Mouse (Mus musculus): Measurements from ENCODE around the gene Tmem150b.
A peak's percentile ranks its signal among the peaks of the same experiment; 100 is the strongest.

Tmem150b gene

GRCm38 (mm10) chr7:4725169-4725568, at the start of gene Tmem150b:
TSS of gene Tmem150b (minus strand) at chr7:4725249.
- no peak for DNase-seq (ENCODE audit: low read depth, low spot score)

GRCm38 (mm10) chr7:4771202-4771601, 46.2 kb upstream of the Tmem150b start, which contains the start of gene Fam71e2:
TSS of gene Fam71e2 (minus strand) at chr7:4771302.
- no peak for DNase-seq (ENCODE audit: low read depth, low spot score)

GRCm38 (mm10) chr7:4764946-4765710, 40.1 kb upstream of the Tmem150b start:
- no peak for DNase-seq (ENCODE audit: low read depth, low spot score)

- DNase-seq (ENCODE audit: low read depth, low spot score), result no peak
Observed at GRCm38 (mm10) chr7:4759670-4760069, 34.6 kb upstream of the Tmem150b start.

- DNase-seq (ENCODE audit: low read depth, low spot score), result peak; percentile 99
Observed at GRCm38 (mm10) chr7:4752821-4753570, 27.9 kb upstream of the Tmem150b start, which contains the start of gene Cox6b2. TSS of gene Cox6b2 (minus strand) at chr7:4753094.

GRCm38 (mm10) chr7:4751971-4752820, 27.1 kb upstream of the Tmem150b start:
- DNase-seq (ENCODE audit: low read depth, low spot score), result peak; percentile 98

- no peak for DNase-seq (ENCODE audit: low read depth, low spot score)
Observed at GRCm38 (mm10) chr7:4749169-4749568, 24.1 kb upstream of the Tmem150b start.

GRCm38 (mm10) chr7:4748321-4748720, 23.3 kb upstream of the Tmem150b start:
- peak; percentile 77 for DNase-seq (ENCODE audit: low read depth, low spot score)

- DNase-seq (ENCODE audit: low read depth, low spot score), result no peak
Observed at GRCm38 (mm10) chr7:4747156-4747899, 22.3 kb upstream of the Tmem150b start.

- no peak for DNase-seq (ENCODE audit: low read depth, low spot score)
Observed at GRCm38 (mm10) chr7:4746326-4746980, 21.4 kb upstream of the Tmem150b start.

GRCm38 (mm10) chr7:4744886-4745285, 19.8 kb upstream of the Tmem150b start:
- DNase-seq (ENCODE audit: low read depth, low spot score), result no peak

- DNase-seq (ENCODE audit: low read depth, low spot score), result no peak
Observed at GRCm38 (mm10) chr7:4743354-4743753, 18.3 kb upstream of the Tmem150b start.

GRCm38 (mm10) chr7:4742482-4742819, 17.4 kb upstream of the Tmem150b start:
- no peak for DNase-seq (ENCODE audit: low read depth, low spot score)

GRCm38 (mm10) chr7:4741672-4742481, 16.8 kb upstream of the Tmem150b start:
- DNase-seq (ENCODE audit: low read depth, low spot score), result peak; percentile 40

- DNase-seq (ENCODE audit: low read depth, low spot score), result peak; percentile 94
Observed at GRCm38 (mm10) chr7:4741151-4741550, 16.1 kb upstream of the Tmem150b start.

- peak; percentile 56 for DNase-seq (ENCODE audit: low read depth, low spot score)
Observed at GRCm38 (mm10) chr7:4740309-4740727, 15.3 kb upstream of the Tmem150b start.

GRCm38 (mm10) chr7:4739544-4740275, 14.7 kb upstream of the Tmem150b start, which contains the start of gene Kmt5c:
TSS of gene Kmt5c (plus strand) at chr7:4740115.
- DNase-seq (ENCODE audit: low read depth, low spot score), result peak; percentile 100

- DNase-seq (ENCODE audit: low read depth, low spot score), result no peak
Observed at GRCm38 (mm10) chr7:4739041-4739543, 14.0 kb upstream of the Tmem150b start.

- DNase-seq (ENCODE audit: low read depth, low spot score), result no peak
Observed at GRCm38 (mm10) chr7:4732968-4733392, 7.9 kb upstream of the Tmem150b start.

Measured in R1 (cell line).